Mouse (Mus musculus): ENCODE data around the gene Rab8b.

DNA sequence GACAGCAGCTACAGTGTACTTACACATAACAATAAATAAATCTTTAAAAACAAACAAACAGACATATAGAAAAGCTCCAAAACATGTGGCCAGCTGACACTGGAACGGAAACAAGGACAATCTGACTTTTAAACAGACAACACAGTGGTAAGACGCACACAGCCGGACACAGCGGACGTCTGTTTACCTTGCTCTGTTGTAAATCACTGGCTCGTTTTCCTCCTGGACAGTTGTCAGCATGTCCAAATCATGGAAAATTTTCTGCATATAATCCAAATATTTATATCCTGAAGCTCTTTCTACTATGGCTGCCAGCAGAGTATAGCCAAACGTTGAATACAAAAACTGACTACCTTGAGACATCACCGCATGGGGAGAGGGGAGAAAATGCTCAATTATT, 48.0 kb upstream of the Rab8b start:
- TF ChIP-seq CTCF (IDR thresholded peaks at IDR 0.05; ENCODE audit: low read depth, low read length) (no peak), GATA1 (IDR thresholded peaks at IDR 0.05; ENCODE audit: borderline replicate concordance, low read length) (no peak), TAL1 (conservative IDR thresholded peaks at IDR 0.05; ENCODE audit: low read depth, low read length) (no peak)

Measured in G1E (cell line).